Mouse (Mus musculus) gastrocnemius, postnatal 4 days (tissue): ENCODE measurements around the gene Arfrp1. TPM values are rescaled to one million over a fixed set of nuclear protein-coding genes. Genes with fewer than 3 reads are reported as not detected.

ENCODE experiments used
- DNase-seq, 2 experiments: peaks; one replicate each; pipeline ENCODE4 v3.0.0; 2021 to 2022; ENCODE audit warnings: low spot score in 2 of 2, mixed read lengths in 2 of 2
- total RNA-seq, 2 experiments: library from RNA; stranded (reverse); gene quantifications; 2 replicates each; pipeline ENCODE4 v1.2.3; 2021

The Arfrp1 gene
- total RNA-seq, 2 experiments from 2014 or later, result 31.6 to 32.4 TPM

GRCm38 (mm10) chr2:181378701-181379100 is 13.5 kb upstream of the Arfrp1 start:
- DNase-seq, result no peak

- no peak for DNase-seq
Observed at GRCm38 (mm10) chr2:181377230-181377629, 12.0 kb upstream of the Arfrp1 start.

GRCm38 (mm10) chr2:181375787-181376186 is 10.6 kb upstream of the Arfrp1 start:
- DNase-seq, result no peak

- no peak for DNase-seq
Observed at GRCm38 (mm10) chr2:181370001-181370400, 4.8 kb upstream of the Arfrp1 start.

- DNase-seq, result no peak
Observed at GRCm38 (mm10) chr2:181365655-181366075, 461 bp upstream of the Arfrp1 start.

GRCm38 (mm10) chr2:181364487-181364859 is 731 bp downstream of the Arfrp1 start:
- no peak for DNase-seq

GRCm38 (mm10) chr2:181363946-181364345 is 1.3 kb downstream of the Arfrp1 start:
- no peak for DNase-seq

- no peak for DNase-seq
Observed at GRCm38 (mm10) chr2:181356780-181357179, 8.4 kb downstream of the Arfrp1 start.

GRCm38 (mm10) chr2:181342766-181343165 is 22.4 kb downstream of the Arfrp1 start:
- DNase-seq, result no peak

- no peak for DNase-seq
Observed at GRCm38 (mm10) chr2:181340426-181340825, 24.8 kb downstream of the Arfrp1 start.

GRCm38 (mm10) chr2:181334023-181334422 is 31.2 kb downstream of the Arfrp1 start:
- peak in 1 of 2 experiments; percentile 63 for DNase-seq

- DNase-seq, result no peak
Observed at GRCm38 (mm10) chr2:181332542-181332941, 32.7 kb downstream of the Arfrp1 start.

GRCm38 (mm10) chr2:181326098-181326497 is 39.1 kb downstream of the Arfrp1 start:
- DNase-seq, result no peak

GRCm38 (mm10) chr2:181322136-181322535 is 43.1 kb downstream of the Arfrp1 start:
- no peak for DNase-seq

GRCm38 (mm10) chr2:181320103-181320499 is 45.1 kb downstream of the Arfrp1 start:
- no peak for DNase-seq

GRCm38 (mm10) chr2:181319248-181320102 is 45.7 kb downstream of the Arfrp1 start, which contains the start of gene Rtel1:
Gene Rtel1, plus strand, starts transcription at chr2:181319739.
- peak; percentile 55 to 84 for DNase-seq

GRCm38 (mm10) chr2:181314080-181314810 is 51.0 kb downstream of the Arfrp1 start, which contains the start of gene Stmn3:
Gene Stmn3, minus strand, starts transcription at chr2:181314500.
- peak; percentile 32 to 61 for DNase-seq

- no peak for DNase-seq
Observed at GRCm38 (mm10) chr2:181313344-181314079, 51.7 kb downstream of the Arfrp1 start.

GRCm38 (mm10) chr2:181313006-181313343 is 52.2 kb downstream of the Arfrp1 start:
- DNase-seq, result no peak

- no peak for DNase-seq
Observed at GRCm38 (mm10) chr2:181312435-181312834, 52.8 kb downstream of the Arfrp1 start.
